In genomic region chr8:70104506-70104905, GRCm38 (mm10) we compare ENCODE assay signal across 9 mouse cellular contexts. TPM values are rescaled to one million over a fixed set of nuclear protein-coding genes. Genes with fewer than 3 reads are reported as not detected.
DNase-seq lines count a peak whose midpoint lies in the region; ATAC-seq and TF ChIP-seq lines count a peak whose summit lies in the region.
"Had no signal": no experiment of that assay in that cellular context is flagged by ENCODE, and none has a peak within 500 bp of the region (broad histone marks: within the 10 kb centered on the region; RNA-seq: fewer than 3 reads in every experiment).

No protein-coding gene starts in this region.

- H3K4me2 ChIP-seq in liver, postnatal 0 days (ENCODE audit: low read depth, low read length) = no peak overlapping the region
- H3K4me2 ChIP-seq: midbrain, embryonic 12.5 days had no signal

- intact Hi-C loops in gastrocnemius, adult 2 months (cut with DNase I) = loop anchor here (1.0 to 2.0 kb wide), 3 partner anchors 19 to 118 kb away; no protein-coding TSS in a partner anchor
- intact Hi-C loops in gastrocnemius, postnatal 36 days (cut with DNase I) = loop anchor here (1.0 to 5.0 kb wide), 2 partner anchors 62 to 118 kb away; no protein-coding TSS in a partner anchor

- H3K9ac ChIP-seq in liver, postnatal 0 days (replicated peaks) = no peak overlapping the region
- H3K9ac ChIP-seq: midbrain, embryonic 12.5 days had no signal

- peak; percentile 73 for TF ChIP-seq CTCF in gastrocnemius, adult 2 months (IDR thresholded peaks at IDR 0.05)
- TF ChIP-seq CTCF in liver, postnatal 0 days (IDR thresholded peaks at IDR 0.05; ENCODE audit: low read depth) = peak; percentile 82
- TF ChIP-seq CTCF in small intestine, adult 2 months (IDR thresholded peaks at IDR 0.05; ENCODE audit: extremely low read depth, insufficient read length, insufficient replicate concordance, low read depth, low read length) = peak; percentile 65; the same call in 1 of the 2 replicates

- ATAC-seq in liver, postnatal 0 days = peak; percentile 72

- no peaks in the 10 kb centered on the region for H3K4me1 ChIP-seq in liver, postnatal 0 days (ENCODE audit: insufficient read depth)
- no peaks in the 10 kb centered on the region for H3K4me1 ChIP-seq in small intestine, adult 2 months (ENCODE audit: control insufficient read depth, insufficient read depth, insufficient read length, low read length)
- H3K4me1 ChIP-seq: midbrain, embryonic 12.5 days had no signal

- WGBS in liver, postnatal 0 days (ENCODE audit: insufficient replicate concordance) = 8% methylated on average over 5 of the region's 6 CpGs
- WGBS in small intestine, adult 2 months = 7% methylated on average over 6 of the region's 6 CpGs

- no peak for TF ChIP-seq EP300 in liver, postnatal 0 days (IDR thresholded peaks at IDR 0.05; ENCODE audit: low read depth)

- H3K9me3 ChIP-seq in liver, postnatal 0 days (ENCODE audit: low read length) = no peaks in the 10 kb centered on the region
- H3K9me3 ChIP-seq: midbrain, embryonic 12.5 days had no signal

- DNase-seq in gastrocnemius, adult 2 months = peak; percentile 62
- DNase-seq in gastrocnemius, postnatal 36 days = no peak
- DNase-seq in B cell, adult 2 months = peak; percentile 75 to 80
- DNase-seq in adrenal gland, postnatal 36 days = peak; percentile 25 to 60
- peak; percentile 51 for DNase-seq in heart, postnatal 4 days
- peak; percentile 62 for DNase-seq in liver, postnatal 0 days
- no peak for DNase-seq in layer of hippocampus, adult 9-10 months (ENCODE audit: low spot score)

- no peak for TF ChIP-seq POLR2A in small intestine, adult 2 months (IDR thresholded peaks at IDR 0.05; ENCODE audit: low read depth, low read length)

- no peaks in the 10 kb centered on the region for H3K36me3 ChIP-seq in liver, postnatal 0 days (replicated peaks; ENCODE audit: insufficient read depth, low read length)
- H3K36me3 ChIP-seq in small intestine, adult 2 months (ENCODE audit: control insufficient read depth, insufficient read depth, low read length) = no peaks in the 10 kb centered on the region

- peak overlapping the region; percentile 47 for H3K4me3 ChIP-seq in gastrocnemius, adult 2 months
- H3K4me3 ChIP-seq in liver, postnatal 0 days (ENCODE audit: low read depth, low read length) = no peak overlapping the region
- H3K4me3 ChIP-seq in small intestine, adult 2 months (ENCODE audit: low read depth, low read length) = no peak overlapping the region
- H3K4me3 ChIP-seq: midbrain, embryonic 12.5 days had no signal

- peaks cover 7% of the 10 kb centered on the region; the same call in 1 of the 2 replicates for H3K27me3 ChIP-seq in liver, postnatal 0 days (ENCODE audit: insufficient read depth, low read length)
- H3K27me3 ChIP-seq in small intestine, adult 2 months (ENCODE audit: control insufficient read depth, insufficient read depth, low read length) = no peaks in the 10 kb centered on the region
- H3K27me3 ChIP-seq: midbrain, embryonic 12.5 days had no signal

- H3K27ac ChIP-seq in gastrocnemius, adult 2 months = no peak overlapping the region
- no peak overlapping the region for H3K27ac ChIP-seq in liver, postnatal 0 days (ENCODE audit: low read depth)
- no peak overlapping the region for H3K27ac ChIP-seq in small intestine, adult 2 months (ENCODE audit: insufficient read depth, low read depth, low read length)
- H3K27ac ChIP-seq: midbrain, embryonic 12.5 days had no signal

RNA-seq across cellular contexts. Expression of gene Ncan, which starts 16.2 kb away (rescaled TPM):
- not detected for total RNA-seq in gastrocnemius, adult 2 months (2021)
- not detected for total RNA-seq in gastrocnemius, postnatal 36 days (2021)
- total RNA-seq in adrenal gland, postnatal 36 days (2021) = under 1 TPM; 0.23 to 0.46 TPM
- 1 to 10 TPM in 1 of 2 experiments, under 1 TPM in 1; 0.81 to 1.2 TPM for total RNA-seq in heart, postnatal 4 days (2021)
- polyA plus RNA-seq in liver, postnatal 0 days (2015; fragmentation: Nextera tagmentation; extraction: Ambion mirVana) = not detected in 2 replicates
- 0.04 TPM in 1 of 2 replicates, not detected in the other for polyA plus RNA-seq in small intestine, adult 2 months (2012; rRNA removed)

RNA-seq across cellular contexts. Expression of gene Hapln4, which starts 21.2 kb away (rescaled TPM):
- total RNA-seq in gastrocnemius, adult 2 months (2021) = under 1 TPM in 1 of 2 experiments, not detected in 1; 0.08 TPM
- under 1 TPM in 1 of 2 experiments, not detected in 1; 0.15 TPM for total RNA-seq in gastrocnemius, postnatal 36 days (2021)
- total RNA-seq in adrenal gland, postnatal 36 days (2021) = under 1 TPM; 0.33 to 0.50 TPM
- total RNA-seq in heart, postnatal 4 days (2021) = not detected
- polyA plus RNA-seq in liver, postnatal 0 days (2015; fragmentation: Nextera tagmentation; extraction: Ambion mirVana) = 0.02 TPM in 1 of 2 replicates, not detected in the other
- polyA plus RNA-seq in small intestine, adult 2 months (2012; rRNA removed) = 0.53 and 2.5 TPM in 2 replicates

RNA-seq across cellular contexts. Expression of gene Nr2c2ap, which starts 26.6 kb away (rescaled TPM):
- 1 to 10 TPM; 4.3 to 6.5 TPM for total RNA-seq in gastrocnemius, adult 2 months (2021)
- total RNA-seq in gastrocnemius, postnatal 36 days (2021) = 1 to 10 TPM; 4.3 to 4.6 TPM
- total RNA-seq in adrenal gland, postnatal 36 days (2021) = 10 to 100 TPM; 17.7 to 21.5 TPM
- 10 to 100 TPM; 14.8 to 17.1 TPM for total RNA-seq in heart, postnatal 4 days (2021)
- polyA plus RNA-seq in liver, postnatal 0 days (2015; fragmentation: Nextera tagmentation; extraction: Ambion mirVana) = 13.5 and 14.9 TPM in 2 replicates
- 4.9 and 9.2 TPM in 2 replicates for polyA plus RNA-seq in small intestine, adult 2 months (2012; rRNA removed)

RNA-seq across cellular contexts. Expression of gene Tm6sf2, which starts 31.8 kb away (rescaled TPM):
- total RNA-seq in gastrocnemius, adult 2 months (2021) = 1 to 10 TPM in 1 of 2 experiments, under 1 TPM in 1; 0.33 to 1.0 TPM
- total RNA-seq in gastrocnemius, postnatal 36 days (2021) = under 1 TPM in 1 of 2 experiments, not detected in 1; 0.48 TPM
- 1 to 10 TPM in 1 of 2 experiments, under 1 TPM in 1; 0.56 to 1.1 TPM for total RNA-seq in adrenal gland, postnatal 36 days (2021)
- total RNA-seq in heart, postnatal 4 days (2021) = 1 to 10 TPM in 1 of 2 experiments, under 1 TPM in 1; 0.95 to 1.0 TPM
- 32.5 and 38.7 TPM in 2 replicates for polyA plus RNA-seq in liver, postnatal 0 days (2015; fragmentation: Nextera tagmentation; extraction: Ambion mirVana)
- 608 and 1,607 TPM in 2 replicates for polyA plus RNA-seq in small intestine, adult 2 months (2012; rRNA removed)

RNA-seq across cellular contexts. Expression of gene Rfxank, which starts 34.4 kb away (rescaled TPM):
- total RNA-seq in gastrocnemius, adult 2 months (2021) = 10 to 100 TPM in 1 of 2 experiments, 1 to 10 TPM in 1; 7.5 to 10.7 TPM
- total RNA-seq in gastrocnemius, postnatal 36 days (2021) = 1 to 10 TPM; 6.2 to 9.3 TPM
- total RNA-seq in adrenal gland, postnatal 36 days (2021) = 10 to 100 TPM; 15.2 to 17.1 TPM
- 10 to 100 TPM; 25.4 to 25.8 TPM for total RNA-seq in heart, postnatal 4 days (2021)
- polyA plus RNA-seq in liver, postnatal 0 days (2015; fragmentation: Nextera tagmentation; extraction: Ambion mirVana) = 3.6 TPM in 2 replicates
- 23.9 and 44.9 TPM in 2 replicates for polyA plus RNA-seq in small intestine, adult 2 months (2012; rRNA removed)

Comparison
In these comparisons a context has a peak if more than half of its experiments do, and no peak if none do; other contexts are left out.
1. DNase-seq: peak in gastrocnemius, adult 2 months (single experiment), B cell, adult 2 months (2 of 2), adrenal gland, postnatal 36 days (2 of 2), heart, postnatal 4 days (single experiment) and liver, postnatal 0 days (single experiment); none in gastrocnemius, postnatal 36 days (0 of 2) and layer of hippocampus, adult 9-10 months (single experiment).
2. Peak in every context shown above with its lines, with median percentiles within 50 percentile points of each other: CTCF ChIP-seq.